Mouse (Mus musculus) stomach, postnatal 0 days (tissue): ENCODE data around the gene Mmp28.

Source experiments
- CTCF ChIP-seq: IDR thresholded peaks from 2 replicates; pipeline ENCODE4 v1.5.1; 2016; ENCODE audit warnings: antibody characterized with exemption, low read depth, mild to moderate bottlenecking, moderate library complexity
- EP300 ChIP-seq: optimal IDR thresholded peaks from 2 replicates; pipeline ENCODE3; 2016; ENCODE audit warnings: antibody characterized with exemption

DNA sequence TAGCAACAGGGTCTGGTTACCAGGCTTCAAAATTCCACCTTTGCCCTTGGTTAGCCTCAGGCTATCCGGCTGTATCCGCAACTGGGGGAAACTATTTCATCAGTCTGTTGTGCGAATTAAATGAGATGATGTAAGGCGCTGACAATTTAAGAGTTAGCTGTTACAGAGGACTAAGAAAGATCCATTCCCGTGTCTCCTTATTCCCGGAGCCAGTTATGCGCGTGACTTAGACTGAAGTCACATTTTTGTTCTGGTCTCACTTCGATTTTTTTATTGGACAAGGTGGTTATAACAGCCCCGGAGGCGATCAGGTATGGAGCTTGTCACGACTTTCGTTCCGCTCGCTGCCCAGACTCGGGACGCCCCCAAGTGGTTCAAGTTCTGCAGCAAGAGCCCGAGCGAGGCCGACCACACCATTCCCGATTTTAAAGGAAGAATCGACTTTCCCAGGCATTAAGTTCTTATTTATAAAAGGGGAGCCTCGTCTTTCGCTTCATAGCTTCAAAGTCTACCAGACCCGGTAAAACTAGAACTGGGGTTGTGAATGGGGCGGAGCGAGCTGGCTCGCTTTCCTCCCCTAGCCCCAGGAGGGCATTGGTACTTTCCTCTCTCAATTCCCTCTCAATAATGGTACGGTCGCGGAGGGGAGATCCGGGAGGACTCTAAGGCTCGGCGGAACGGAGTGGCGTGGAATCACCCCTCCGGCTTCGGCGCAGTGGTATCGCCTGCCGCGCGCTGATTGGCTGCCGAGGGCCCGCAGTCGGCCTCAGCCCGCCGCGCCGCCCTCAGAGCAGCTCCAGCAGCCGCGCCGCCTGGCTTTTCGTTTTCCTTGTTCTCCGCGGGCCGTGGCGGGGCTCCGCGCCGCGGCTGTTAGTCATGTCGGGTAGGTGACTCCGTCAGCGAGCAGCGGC is 9.7 kb upstream of the Mmp28 start, which contains the start of gene Taf15:
- peak; percentile 86 for TF ChIP-seq CTCF
- TF ChIP-seq EP300, result peak; percentile 42
